Mouse (Mus musculus): ENCODE results near the gene Aatf.

- TF ChIP-seq POLR2A (IDR thresholded peaks at IDR 0.05; ENCODE audit: low read depth, low read length) (no peak), CTCF (IDR thresholded peaks at IDR 0.05; ENCODE audit: extremely low read depth, insufficient read length, insufficient replicate concordance, low read depth, low read length) (no peak)
These were observed 4.1 kb upstream of the Aatf start for GRCm38 (mm10) chr11:84517431-84517830.
